Mouse (Mus musculus) spleen, postnatal 36 days (tissue): ENCODE measurements around the gene Stk39.

Experiments used
- DNase-seq, 2 experiments: peaks; one replicate each; pipeline ENCODE4 v3.0.0; 2022; ENCODE audit warnings: low spot score in 2 of 2, mixed read lengths in 1 of 2

Gene Stk39

GRCm38 (mm10) chr2:68289961-68290360 is 182.1 kb downstream of the Stk39 start:
- no peak for DNase-seq

- no peak for DNase-seq
These were observed 182.9 kb downstream of the Stk39 start for GRCm38 (mm10) chr2:68289177-68289576.

DNA sequence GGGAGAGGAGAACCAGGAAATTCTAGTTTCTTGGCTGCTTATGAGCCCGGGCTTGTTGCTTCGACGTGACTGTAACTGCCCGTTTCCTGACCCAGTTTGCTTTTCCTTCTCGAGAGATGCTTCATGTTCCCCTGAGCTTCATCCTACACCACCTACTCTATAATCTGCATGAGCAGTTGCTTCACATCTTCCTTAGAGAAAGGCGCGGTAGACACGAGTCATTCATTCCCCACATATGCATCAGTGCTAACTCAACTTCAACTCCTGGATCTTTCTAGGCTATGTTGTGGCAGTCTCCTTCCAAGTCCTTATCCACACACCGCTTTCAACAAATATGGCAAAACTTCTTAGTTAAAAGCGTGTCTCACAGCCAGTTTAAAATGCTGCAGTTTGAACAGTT is 184.0 kb downstream of the Stk39 start:
- no peak for DNase-seq

GRCm38 (mm10) chr2:68284391-68284790 is 187.7 kb downstream of the Stk39 start:
- no peak for DNase-seq

GRCm38 (mm10) chr2:68283021-68283548 is 189.0 kb downstream of the Stk39 start:
- no peak for DNase-seq

GRCm38 (mm10) chr2:68281575-68281974 is 190.5 kb downstream of the Stk39 start:
- DNase-seq: no peak

DNA sequence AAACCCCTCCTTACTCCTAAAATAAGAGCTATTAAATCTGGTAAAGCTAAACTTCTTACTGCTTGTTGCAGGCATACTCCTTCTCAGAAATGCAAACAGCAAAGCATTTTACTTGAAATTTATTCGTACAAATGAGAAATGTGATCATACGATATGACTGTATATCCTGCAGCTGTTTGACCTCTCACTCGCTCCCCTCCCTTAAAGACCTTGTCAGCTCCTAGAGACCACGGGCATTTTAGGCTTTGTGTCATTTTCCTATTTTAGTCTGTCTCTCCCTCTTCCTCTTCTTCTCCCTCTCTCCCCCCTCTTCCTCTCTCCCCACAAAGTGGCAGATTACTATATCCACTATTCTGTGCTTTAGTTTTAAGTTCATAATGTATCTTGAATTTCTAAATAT is 200.8 kb downstream of the Stk39 start:
- DNase-seq: no peak

DNA sequence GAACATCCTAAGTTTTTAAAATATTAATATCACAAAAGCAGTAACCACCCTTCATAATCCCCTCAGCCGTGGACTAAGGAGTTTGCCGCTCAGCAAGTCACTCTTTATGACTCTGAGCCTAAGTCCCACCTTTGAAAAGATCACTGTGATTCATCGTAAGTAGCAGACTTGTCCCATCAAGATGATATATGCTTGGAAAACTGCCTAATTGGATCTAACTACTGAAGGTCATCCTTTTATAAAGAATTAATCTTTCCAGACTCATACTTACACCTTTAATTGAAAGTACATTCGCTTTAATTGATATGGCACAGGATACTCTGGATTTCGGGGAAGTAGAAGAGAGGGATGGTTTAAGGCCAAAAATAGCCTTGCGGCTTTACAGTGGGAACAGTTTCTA is 201.2 kb downstream of the Stk39 start:
- no peak for DNase-seq

GRCm38 (mm10) chr2:68269646-68270045 is 202.4 kb downstream of the Stk39 start:
- no peak for DNase-seq

GRCm38 (mm10) chr2:68264826-68265225 is 207.2 kb downstream of the Stk39 start:
- DNase-seq: no peak

DNA sequence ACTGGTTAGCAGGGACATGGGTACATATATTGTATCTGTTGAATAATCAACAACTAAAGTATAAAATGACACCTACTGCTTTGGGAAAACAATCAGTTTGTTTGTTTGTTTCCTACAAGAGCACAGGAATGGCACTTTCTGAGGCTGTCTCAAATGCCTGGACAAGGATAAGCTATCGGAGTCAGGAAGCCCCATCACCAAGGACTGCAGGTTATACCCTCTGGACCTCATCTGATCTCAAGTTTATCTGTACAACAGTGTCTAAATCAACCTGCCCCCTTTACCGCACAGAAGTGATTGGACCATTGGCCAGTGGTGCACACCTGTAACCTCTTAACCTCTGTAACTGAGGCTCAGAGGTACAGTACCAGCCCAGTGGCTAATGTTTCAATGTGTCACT is 211.2 kb downstream of the Stk39 start:
- no peak for DNase-seq

DNA sequence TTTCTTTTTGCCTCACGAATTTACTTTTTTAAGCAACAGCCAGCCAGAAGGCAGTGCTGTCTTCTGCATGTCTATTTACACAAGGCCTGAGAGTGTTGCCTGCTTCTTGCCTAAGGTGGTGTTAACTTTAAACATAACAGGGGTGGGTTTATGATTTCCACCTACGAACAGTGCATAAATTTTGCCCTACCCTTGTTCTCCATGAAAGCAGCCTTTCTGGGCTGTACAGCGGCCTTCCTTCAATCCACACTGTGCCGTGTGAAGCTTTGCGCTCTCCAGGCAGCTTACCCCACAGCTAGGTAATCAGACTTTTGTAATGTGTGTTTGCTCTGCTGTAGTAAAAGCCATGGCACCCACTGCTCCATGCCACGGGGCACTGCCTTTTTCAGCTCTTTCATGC is 214.5 kb downstream of the Stk39 start:
- DNase-seq: no peak

DNA sequence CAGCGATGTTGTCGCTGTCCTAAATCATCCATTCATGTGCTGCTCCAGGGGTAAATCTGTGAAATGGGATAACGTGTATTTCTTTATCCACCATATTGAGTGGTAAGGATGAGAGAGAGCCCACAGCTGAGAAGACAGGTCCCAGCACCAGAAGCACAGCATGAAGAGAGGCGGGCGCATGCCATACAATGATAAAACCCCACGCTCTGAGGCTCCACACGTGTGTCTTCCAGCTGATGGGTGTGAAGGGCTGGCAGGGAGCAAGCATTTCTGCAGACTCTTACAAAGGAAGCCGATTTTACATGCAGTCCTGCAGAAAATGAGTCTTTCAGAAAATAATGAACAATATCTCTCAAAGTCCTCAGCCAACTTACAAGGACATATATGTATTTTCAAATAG is 215.6 kb downstream of the Stk39 start:
- DNase-seq: no peak

DNA sequence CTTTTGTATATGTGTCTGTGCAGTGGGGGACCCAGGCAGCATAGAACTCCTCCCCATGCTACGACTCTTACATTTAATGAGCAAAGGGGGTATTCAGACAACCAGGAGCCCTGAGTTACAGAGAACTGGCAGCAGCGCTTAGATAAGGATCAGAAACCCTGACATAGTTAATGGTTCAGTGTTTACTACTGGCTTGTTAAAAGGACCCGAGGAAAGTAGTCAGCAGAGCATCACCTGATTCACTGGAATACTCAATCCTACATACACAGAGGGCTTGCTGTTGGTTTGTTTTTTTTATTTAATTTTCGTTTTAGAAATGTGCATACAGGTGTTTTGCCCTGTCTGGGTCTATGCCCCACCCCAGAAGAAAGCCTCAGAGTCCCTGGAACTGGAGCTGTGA is 217.3 kb downstream of the Stk39 start:
- DNase-seq: no peak

DNA sequence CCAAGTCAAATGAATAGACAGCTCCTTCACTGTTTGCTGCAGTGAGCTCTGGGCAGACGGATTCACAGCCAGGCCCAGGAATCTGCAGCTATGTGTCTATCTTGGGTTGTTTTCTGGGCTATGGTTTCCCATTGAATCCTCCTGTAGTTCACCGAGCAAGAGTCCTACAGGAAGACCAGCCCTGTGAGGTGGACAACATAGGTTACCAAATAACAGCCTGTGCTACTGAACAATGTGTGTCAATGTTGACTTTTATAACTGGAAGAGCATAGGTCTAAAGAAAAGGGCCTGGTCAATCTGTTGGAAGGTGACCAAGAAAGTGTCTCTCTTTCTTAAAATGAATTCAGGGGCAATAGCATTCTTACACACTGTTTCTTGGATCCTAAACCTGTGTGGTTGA is 218.8 kb downstream of the Stk39 start:
- no peak for DNase-seq

- DNase-seq: no peak
These were observed 219.9 kb downstream of the Stk39 start for GRCm38 (mm10) chr2:68252048-68252758.

DNA sequence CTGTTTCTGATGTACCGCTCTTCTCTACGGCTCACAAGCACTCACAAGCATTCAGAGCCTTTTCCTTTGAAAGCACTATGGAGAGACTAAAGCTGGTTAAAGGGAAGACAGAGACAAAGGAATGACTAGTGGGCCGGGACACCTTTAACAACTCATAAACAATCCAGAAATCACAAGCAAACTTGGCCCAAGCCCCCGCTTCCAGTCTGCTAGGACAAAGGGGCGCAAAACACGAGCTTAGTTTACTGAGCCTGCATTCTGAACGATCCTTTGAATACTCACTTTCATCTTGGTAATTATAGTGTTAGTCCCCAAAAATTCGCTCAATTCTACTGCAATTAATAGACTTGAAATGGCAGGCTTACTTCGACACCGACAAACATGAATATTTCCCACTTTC is 221.2 kb downstream of the Stk39 start:
- DNase-seq: no peak

- no peak for DNase-seq
These were observed 222.1 kb downstream of the Stk39 start for GRCm38 (mm10) chr2:68249855-68250424.

DNA sequence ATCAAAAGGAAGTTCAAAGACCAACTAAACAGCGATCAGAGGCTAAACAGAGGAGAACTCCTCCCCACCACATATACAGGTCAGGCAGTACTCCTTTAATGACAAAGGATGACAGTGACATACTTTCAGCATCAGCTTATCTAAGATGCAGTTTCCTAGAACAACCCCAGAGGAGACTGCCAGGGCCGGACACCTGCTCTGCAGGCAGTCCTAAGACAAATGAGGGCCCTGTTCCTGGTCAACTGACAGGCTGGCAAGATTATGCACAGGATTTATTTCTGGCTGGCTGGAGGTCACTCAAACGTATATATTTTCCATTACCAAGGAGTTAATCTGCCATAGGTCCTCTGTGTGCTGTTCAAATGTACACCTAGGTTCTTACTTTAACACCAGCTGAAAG is 225.8 kb downstream of the Stk39 start:
- no peak for DNase-seq

GRCm38 (mm10) chr2:68244556-68244955 is 227.5 kb downstream of the Stk39 start:
- DNase-seq: no peak

DNA sequence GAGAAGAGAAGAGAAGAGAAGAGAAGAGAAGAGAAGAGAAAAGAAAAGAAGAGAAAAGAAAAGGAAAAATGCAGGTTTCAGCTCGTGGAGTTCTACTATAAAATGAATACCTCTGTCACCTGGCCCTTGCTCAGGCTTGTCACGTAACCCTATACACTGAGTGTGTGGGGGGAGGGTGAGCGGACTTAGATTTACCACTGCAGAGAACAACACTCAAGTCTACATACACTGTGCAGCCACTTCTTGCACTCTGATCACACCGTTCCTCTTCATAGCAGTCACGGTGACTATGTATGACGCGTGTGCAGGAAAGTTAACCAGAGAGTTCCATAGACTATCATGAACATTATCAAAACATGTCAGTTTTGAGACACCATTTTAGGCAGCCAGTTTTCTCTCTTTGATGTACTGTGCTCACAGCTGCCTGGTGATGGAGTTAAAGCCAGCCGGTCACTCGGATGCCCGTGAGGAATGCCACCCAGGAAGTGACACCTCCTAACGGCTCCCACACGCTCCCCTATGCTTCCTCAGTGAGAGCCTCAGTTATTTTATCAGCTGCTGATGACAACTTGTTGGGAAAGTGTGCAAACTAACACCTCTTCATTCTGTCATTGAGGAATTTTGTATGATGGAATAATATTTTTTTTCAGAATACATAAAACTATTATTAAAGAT is 228.1 kb downstream of the Stk39 start:
- DNase-seq: no peak

DNA sequence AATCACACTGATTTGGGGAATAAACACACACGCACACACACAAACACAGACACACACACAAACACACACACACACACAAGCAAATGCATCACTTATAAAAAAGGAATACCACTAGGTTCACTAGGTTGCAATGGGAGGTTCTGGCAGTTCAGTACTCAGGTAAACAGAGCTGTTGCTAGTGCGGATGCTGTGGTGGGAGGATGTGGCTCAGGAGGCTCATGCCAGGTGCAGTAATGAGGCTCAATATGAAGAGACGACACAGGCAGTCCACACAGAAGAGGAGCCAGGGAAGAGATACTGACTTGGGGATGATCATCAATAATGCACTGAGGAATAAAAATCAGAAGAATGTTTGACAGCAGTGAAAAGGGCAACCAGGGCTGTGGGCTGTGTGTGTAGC is 228.8 kb downstream of the Stk39 start:
- no peak for DNase-seq

DNA sequence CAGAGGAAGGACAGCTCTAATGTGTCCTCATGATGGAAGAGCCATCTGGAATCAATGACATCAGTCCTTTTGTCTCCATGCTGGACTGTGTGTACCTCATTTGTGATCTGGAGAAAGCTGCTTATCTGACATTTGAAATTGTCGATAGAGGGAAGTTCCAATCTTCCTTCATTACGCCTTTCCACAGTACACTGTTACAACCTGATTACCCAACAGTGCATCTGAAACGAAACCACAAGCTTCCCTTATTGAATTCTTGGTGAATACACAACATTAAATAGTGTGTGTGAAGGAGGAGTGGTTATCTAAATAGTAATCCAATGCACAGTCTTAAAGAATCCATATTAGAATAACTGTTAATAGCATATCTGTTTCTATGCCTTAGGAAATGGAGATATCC is 230.0 kb downstream of the Stk39 start:
- no peak for DNase-seq
